Mouse (Mus musculus): ENCODE measurements around the gene Saal1. TPM values are rescaled to one million over a fixed set of nuclear protein-coding genes. Genes with fewer than 3 reads are reported as not detected.

The Saal1 gene
- polyA plus RNA-seq, 1 experiment, result 8.1 TPM

DNA sequence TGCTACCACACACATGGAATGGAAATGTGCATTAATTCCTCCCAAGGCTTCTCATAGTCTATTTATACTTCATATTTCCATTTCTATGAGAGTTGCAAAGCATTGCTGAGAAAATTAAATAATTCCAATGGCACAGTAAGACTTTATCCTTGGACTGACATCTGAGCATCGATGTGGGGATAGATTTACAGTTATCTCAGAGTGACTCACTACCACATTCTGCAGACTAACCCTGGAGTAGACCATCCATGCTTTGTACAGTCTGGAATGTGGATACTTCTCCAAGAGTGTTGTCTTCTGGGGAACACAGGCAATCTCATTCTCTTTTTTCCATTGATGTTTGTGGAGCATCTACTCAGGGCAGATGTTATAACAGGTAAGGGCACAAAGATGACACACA is 17.1 kb upstream of the Saal1 start:
- Histone ChIP-seq H3K27ac (ENCODE audit: insufficient read depth, low read depth, low read length) (no peak overlapping the region), H3K4me1 (ENCODE audit: control insufficient read depth, insufficient read depth, low read length) (peaks cover 17% of the 10 kb centered on the region), H3K4me3 (ENCODE audit: insufficient read depth, low read length) (no peak overlapping the region)
- TF ChIP-seq POLR2A (IDR thresholded peaks at IDR 0.05; ENCODE audit: borderline replicate concordance, low read depth, low read length) (no peak), CTCF (IDR thresholded peaks at IDR 0.05; ENCODE audit: low read depth, low read length) (no peak)

DNA sequence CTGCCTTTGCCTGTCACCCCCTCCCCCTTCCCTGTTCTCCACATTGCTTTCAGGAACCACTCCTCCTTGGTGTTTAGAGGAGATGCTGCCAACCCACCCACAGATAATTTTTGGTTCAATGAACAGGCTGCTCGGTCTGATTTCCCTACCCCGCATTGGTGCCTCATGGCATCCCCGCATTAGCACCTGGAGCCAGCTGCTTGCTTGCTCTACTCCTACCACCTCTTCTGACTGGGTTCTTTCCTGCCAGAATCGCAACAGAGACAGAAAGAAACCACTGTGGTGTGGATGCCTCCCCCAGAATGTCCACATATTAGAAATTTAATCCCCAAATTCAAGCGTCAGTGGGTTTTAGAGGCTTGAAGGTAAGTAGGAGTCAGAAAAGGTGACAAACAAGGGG is 13.9 kb upstream of the Saal1 start:
- TF ChIP-seq CTCF (IDR thresholded peaks at IDR 0.05; ENCODE audit: low read depth, low read length) (no peak), POLR2A (IDR thresholded peaks at IDR 0.05; ENCODE audit: borderline replicate concordance, low read depth, low read length) (no peak)
- Histone ChIP-seq H3K27ac (ENCODE audit: insufficient read depth, low read depth, low read length) (no peak overlapping the region), H3K4me3 (ENCODE audit: insufficient read depth, low read length) (no peak overlapping the region), H3K4me1 (ENCODE audit: control insufficient read depth, insufficient read depth, low read length) (peaks cover 31% of the 10 kb centered on the region)

DNA sequence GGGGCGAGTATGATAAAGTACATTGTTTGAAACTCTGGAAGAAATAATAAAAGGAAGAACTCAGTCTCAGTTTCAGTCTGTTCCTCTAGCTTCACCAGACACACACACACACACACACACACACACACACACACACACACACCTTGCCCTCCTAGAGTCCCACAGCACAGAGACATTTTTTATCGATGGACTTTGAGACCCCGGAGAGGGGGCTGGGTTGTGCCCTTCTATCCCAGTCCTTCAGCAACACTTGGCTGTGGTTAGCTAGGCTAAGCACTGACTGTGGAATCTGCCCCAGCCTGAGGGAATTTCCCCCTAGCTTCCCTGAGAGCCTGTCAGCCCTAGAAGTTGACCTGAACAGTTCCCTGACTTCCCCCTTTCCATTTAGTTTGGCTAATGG is 13.4 kb upstream of the Saal1 start:
- no peak overlapping the region for H3K4me3 ChIP-seq (ENCODE audit: insufficient read depth, low read length)
- peaks cover 37% of the 10 kb centered on the region for H3K4me1 ChIP-seq (ENCODE audit: control insufficient read depth, insufficient read depth, low read length)
- TF ChIP-seq POLR2A (IDR thresholded peaks at IDR 0.05; ENCODE audit: borderline replicate concordance, low read depth, low read length) (no peak), CTCF (IDR thresholded peaks at IDR 0.05; ENCODE audit: low read depth, low read length) (no peak)
- H3K27ac ChIP-seq (ENCODE audit: insufficient read depth, low read depth, low read length), result no peak overlapping the region

DNA sequence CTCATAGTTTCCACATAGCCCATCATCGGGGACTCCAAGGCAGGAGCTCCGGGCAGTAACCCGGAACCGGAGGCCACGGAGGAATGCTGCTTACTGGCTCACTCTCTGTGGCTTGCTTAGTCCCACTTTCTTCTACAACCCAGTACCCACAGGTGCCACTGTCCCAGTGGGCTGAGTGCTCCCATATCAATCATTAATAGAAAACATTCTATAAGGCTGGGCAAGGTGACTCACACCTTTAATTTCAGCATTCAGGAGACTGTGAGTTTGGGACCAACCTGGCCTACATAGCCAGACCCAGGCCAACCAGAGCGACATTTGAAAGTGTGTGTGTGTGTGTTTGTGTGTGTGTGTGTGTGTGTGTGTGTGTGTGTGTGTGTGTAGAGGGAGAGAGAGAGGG is 12.9 kb upstream of the Saal1 start:
- no peak overlapping the region for H3K27ac ChIP-seq (ENCODE audit: insufficient read depth, low read depth, low read length)
- TF ChIP-seq POLR2A (IDR thresholded peaks at IDR 0.05; ENCODE audit: borderline replicate concordance, low read depth, low read length) (no peak), CTCF (IDR thresholded peaks at IDR 0.05; ENCODE audit: low read depth, low read length) (no peak)
- H3K4me1 ChIP-seq (ENCODE audit: control insufficient read depth, insufficient read depth, low read length), result peaks cover 42% of the 10 kb centered on the region

DNA sequence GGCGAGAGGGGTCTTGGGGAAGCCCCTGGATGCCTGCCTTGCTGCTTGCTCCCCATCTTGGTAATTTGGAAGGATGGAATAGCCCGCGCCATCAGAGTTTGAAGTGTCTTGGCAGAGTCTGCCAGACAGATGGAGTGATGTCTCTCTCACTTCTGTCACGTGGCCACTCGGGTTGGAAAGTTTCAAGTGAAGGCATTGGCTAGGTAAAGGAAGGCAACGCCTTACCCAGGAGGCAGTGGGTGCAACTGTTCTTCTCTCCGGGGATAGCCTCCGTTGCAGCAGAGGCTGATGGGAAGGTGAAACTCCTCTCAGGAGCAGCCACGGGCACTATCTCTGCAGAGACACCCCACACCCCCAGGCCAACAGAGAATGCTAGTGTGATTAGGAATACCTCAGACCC is 10.0 kb upstream of the Saal1 start:
- no peak overlapping the region for H3K4me3 ChIP-seq (ENCODE audit: insufficient read depth, low read length)
- TF ChIP-seq POLR2A (IDR thresholded peaks at IDR 0.05; ENCODE audit: borderline replicate concordance, low read depth, low read length) (no peak), CTCF (IDR thresholded peaks at IDR 0.05; ENCODE audit: low read depth, low read length) (no peak)
- H3K4me1 ChIP-seq (ENCODE audit: control insufficient read depth, insufficient read depth, low read length), result peaks cover 63% of the 10 kb centered on the region
- H3K27ac ChIP-seq (ENCODE audit: insufficient read depth, low read depth, low read length), result no peak overlapping the region

More for the DNA sequence above, 12.9 kb upstream of the Saal1 start:
- no peak overlapping the region for H3K4me3 ChIP-seq (ENCODE audit: insufficient read depth, low read length)

DNA sequence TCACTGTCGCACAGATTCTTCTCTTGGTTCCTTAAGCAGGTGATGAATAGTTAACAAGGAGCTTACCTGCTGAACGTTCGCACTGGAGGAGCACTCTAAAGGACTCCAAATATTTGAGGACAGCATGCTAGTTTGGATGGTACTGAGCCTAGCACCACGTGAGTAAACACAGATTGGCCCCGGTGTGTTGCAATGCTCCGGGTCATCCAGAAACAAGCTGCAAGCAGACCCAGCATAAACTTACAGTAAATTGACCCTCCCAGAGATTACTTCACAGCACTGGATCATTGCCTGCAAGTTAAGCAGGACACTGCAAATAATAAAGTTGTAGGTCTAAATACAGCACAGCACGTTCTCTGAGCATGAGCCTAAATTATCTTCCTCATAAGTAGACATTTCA is 9.0 kb upstream of the Saal1 start:
- TF ChIP-seq POLR2A (IDR thresholded peaks at IDR 0.05; ENCODE audit: borderline replicate concordance, low read depth, low read length) (no peak), CTCF (IDR thresholded peaks at IDR 0.05; ENCODE audit: low read depth, low read length) (no peak)
- Histone ChIP-seq H3K4me1 (ENCODE audit: control insufficient read depth, insufficient read depth, low read length) (peaks cover 69% of the 10 kb centered on the region), H3K4me3 (ENCODE audit: insufficient read depth, low read length) (no peak overlapping the region), H3K27ac (ENCODE audit: insufficient read depth, low read depth, low read length) (peak overlapping the region; percentile 20)

- H3K4me3 ChIP-seq (ENCODE audit: insufficient read depth, low read length), result no peak overlapping the region
- H3K27ac ChIP-seq (ENCODE audit: insufficient read depth, low read depth, low read length), result no peak overlapping the region
- TF ChIP-seq POLR2A (IDR thresholded peaks at IDR 0.05; ENCODE audit: borderline replicate concordance, low read depth, low read length), result no peak
- TF ChIP-seq CTCF (IDR thresholded peaks at IDR 0.05; ENCODE audit: low read depth, low read length), result no peak
- H3K4me1 ChIP-seq (ENCODE audit: control insufficient read depth, insufficient read depth, low read length), result peaks cover 61% of the 10 kb centered on the region
Measured at GRCm38 (mm10) chr7:46718591-46719270, 8.3 kb upstream of the Saal1 start.

GRCm38 (mm10) chr7:46716897-46717296 is 6.4 kb upstream of the Saal1 start:
- Histone ChIP-seq H3K27ac (ENCODE audit: insufficient read depth, low read depth, low read length) (peak overlapping the region; percentile 40), H3K4me1 (ENCODE audit: control insufficient read depth, insufficient read depth, low read length) (peaks cover 68% of the 10 kb centered on the region), H3K4me3 (ENCODE audit: insufficient read depth, low read length) (no peak overlapping the region)
- TF ChIP-seq POLR2A (IDR thresholded peaks at IDR 0.05; ENCODE audit: borderline replicate concordance, low read depth, low read length) (no peak), CTCF (IDR thresholded peaks at IDR 0.05; ENCODE audit: low read depth, low read length) (no peak)

GRCm38 (mm10) chr7:46715600-46715999 is 5.1 kb upstream of the Saal1 start, which contains the start of gene Saa3:
Gene Saa3 (minus strand): TSS chr7:46715700.
- no peak for TF ChIP-seq POLR2A (IDR thresholded peaks at IDR 0.05; ENCODE audit: borderline replicate concordance, low read depth, low read length)
- no peak for TF ChIP-seq CTCF (IDR thresholded peaks at IDR 0.05; ENCODE audit: low read depth, low read length)
- H3K4me3 ChIP-seq (ENCODE audit: insufficient read depth, low read length), result peak within 1 kb of the TSS; percentile 30
- H3K27ac ChIP-seq (ENCODE audit: insufficient read depth, low read depth, low read length), result peak within 1 kb of the TSS; percentile 40
- peaks cover 67% of the 10 kb centered on the region for H3K4me1 ChIP-seq (ENCODE audit: control insufficient read depth, insufficient read depth, low read length)

GRCm38 (mm10) chr7:46714518-46714917 is 4.0 kb upstream of the Saal1 start:
- peaks cover 56% of the 10 kb centered on the region for H3K4me1 ChIP-seq (ENCODE audit: control insufficient read depth, insufficient read depth, low read length)
- H3K27ac ChIP-seq (ENCODE audit: insufficient read depth, low read depth, low read length), result no peak overlapping the region
- H3K4me3 ChIP-seq (ENCODE audit: insufficient read depth, low read length), result peak overlapping the region; percentile 30
- no peak for TF ChIP-seq POLR2A (IDR thresholded peaks at IDR 0.05; ENCODE audit: borderline replicate concordance, low read depth, low read length)
- peak; percentile 59; the same call in 1 of the 2 replicates for TF ChIP-seq CTCF (IDR thresholded peaks at IDR 0.05; ENCODE audit: low read depth, low read length)

Measured in bone marrow macrophage, adult 2 months (primary cell).